Mouse (Mus musculus) heart, postnatal 0 days (tissue): Measurements from ENCODE around the gene Tmem117. TPM values are rescaled to one million over a fixed set of nuclear protein-coding genes. Genes with fewer than 3 reads are reported as not detected.

Experiments used
- ATAC-seq: fragments of 200-750 bp; cut with Nextera tagmentation; 2 replicates; pipeline ENCODE4 v1.8.0; 2017; ENCODE audit warnings: low read depth, moderate number of reproducible peaks, moderate library complexity; ENCODE audit not compliant: insufficient read depth
- DNase-seq: peaks from one replicate; pipeline ENCODE4 v3.0.0-alpha.2; 2016; ENCODE audit warnings: low spot score
- H3K27ac ChIP-seq: fragments of 300-500 bp; sonication (generic); 2 replicates; pipeline ENCODE4 v1.5.1; 2014; ENCODE audit warnings: low read depth, mild to moderate bottlenecking
- H3K27me3 ChIP-seq: fragments of 300-500 bp; sonication (generic); 2 replicates; pipeline ENCODE4 v1.6.1; 2014; ENCODE audit warnings: low read length, mixed read lengths; ENCODE audit not compliant: control insufficient read depth, insufficient read depth
- H3K36me3 ChIP-seq: fragments of 300-500 bp; sonication (generic); replicated peaks from 2 replicates; pipeline ENCODE4 v1.6.1; 2014; ENCODE audit warnings: low read length, mixed read lengths; ENCODE audit not compliant: control insufficient read depth, insufficient read depth
- H3K4me1 ChIP-seq: fragments of 300-500 bp; sonication (generic); 2 replicates; pipeline ENCODE4 v1.6.1; 2014; ENCODE audit warnings: antibody characterized with exemption; ENCODE audit not compliant: control insufficient read depth, insufficient read depth
- H3K4me2 ChIP-seq: fragments of 300-500 bp; sonication (generic); 2 replicates; pipeline ENCODE4 v1.6.1; 2014; ENCODE audit warnings: low read depth, mild to moderate bottlenecking, low read length, moderate library complexity
- H3K4me3 ChIP-seq: fragments of 300-500 bp; sonication (generic); 2 replicates; pipeline ENCODE4 v1.5.1; 2014; ENCODE audit warnings: low read depth, low read length
- H3K9ac ChIP-seq: fragments of 300-500 bp; sonication (generic); replicated peaks from 2 replicates; pipeline ENCODE4 v1.6.1; 2014; ENCODE audit warnings: low read depth, low read length, mixed read lengths
- H3K9me3 ChIP-seq: fragments of 300-500 bp; sonication (generic); replicated peaks from 2 replicates; pipeline ENCODE4 v1.6.1; 2016; ENCODE audit warnings: low read length; ENCODE audit not compliant: control insufficient read depth
- CTCF ChIP-seq: IDR thresholded peaks from 2 replicates; pipeline ENCODE4 v1.5.1; 2016; ENCODE audit warnings: antibody characterized with exemption, control low read depth, low read depth
- EP300 ChIP-seq: IDR thresholded peaks from 2 replicates; pipeline ENCODE4 v1.6.1; 2016; ENCODE audit warnings: antibody characterized with exemption, low read depth
- WGBS: fragments of 180-500 bp; shearing (Covaris S2); extraction: QIAGEN DNeasy Blood & Tissue Kit; methylation state at CpG from one replicate; pipeline ENCODE4 v1.1.7; 2014; 5-methylcytosine and 5-hydroxymethylcytosine counted together
- polyA plus RNA-seq: library from polyadenylated mRNA; unstranded; fragments of >200 nt; fragmentation: Nextera tagmentation; extraction: Ambion mirVana; gene quantifications from 2 replicates; pipeline ENCODE4 v1.2.1, GENCODE M21; 2015
- total RNA-seq: library from RNA; depleted of rRNA; stranded (reverse); fragments of >200 nt; gene quantifications from 2 replicates; pipeline ENCODE4 v1.2.3, GENCODE M21; 2014; ENCODE audit warnings: low replicate concordance

Tmem117 gene
- total and polyA plus RNA-seq, 2 experiments from 2014 or later = 2.5 to 3.5 TPM

GRCm38 (mm10) chr15:94893201-94893600, 264.2 kb downstream of the Tmem117 start:
- Histone ChIP-seq H3K27ac (no peak overlapping the region), H3K9me3 (no peaks in the 10 kb centered on the region), H3K36me3 (no peaks in the 10 kb centered on the region), H3K4me1 (no peaks in the 10 kb centered on the region), H3K4me3 (no peak overlapping the region), H3K27me3 (no peaks in the 10 kb centered on the region), H3K4me2 (no peak overlapping the region), H3K9ac (no peak overlapping the region)
- 67% methylated on average over 1 of the region's 1 CpGs for WGBS
- ATAC-seq = no peak
- DNase-seq = no peak
- TF ChIP-seq CTCF (no peak), EP300 (no peak)

- Histone ChIP-seq H3K4me1 (no peaks in the 10 kb centered on the region), H3K9me3 (no peaks in the 10 kb centered on the region), H3K4me3 (no peak overlapping the region), H3K27me3 (no peaks in the 10 kb centered on the region), H3K36me3 (no peaks in the 10 kb centered on the region), H3K27ac (no peak overlapping the region), H3K9ac (no peak overlapping the region), H3K4me2 (no peak overlapping the region)
- TF ChIP-seq EP300 = no peak
- no peak for TF ChIP-seq CTCF
- DNase-seq (no peak), ATAC-seq (no peak)
- 33% methylated on average over 5 of the region's 5 CpGs for WGBS
These were observed 265.1 kb downstream of the Tmem117 start for GRCm38 (mm10) chr15:94894086-94894485.

- TF ChIP-seq CTCF (no peak), EP300 (no peak)
- Histone ChIP-seq H3K9me3 (no peaks in the 10 kb centered on the region), H3K4me2 (no peak overlapping the region), H3K36me3 (no peaks in the 10 kb centered on the region), H3K9ac (no peak overlapping the region), H3K4me3 (no peak overlapping the region), H3K4me1 (no peaks in the 10 kb centered on the region), H3K27me3 (no peaks in the 10 kb centered on the region), H3K27ac (no peak overlapping the region)
- no peak for ATAC-seq
- 88% methylated on average over 11 of the region's 11 CpGs for WGBS
- no peak for DNase-seq
These were observed 266.6 kb downstream of the Tmem117 start for GRCm38 (mm10) chr15:94895681-94896080.

GRCm38 (mm10) chr15:94903188-94903587, 274.2 kb downstream of the Tmem117 start:
- Histone ChIP-seq H3K4me2 (no peak overlapping the region), H3K9me3 (no peaks in the 10 kb centered on the region), H3K36me3 (no peaks in the 10 kb centered on the region), H3K4me3 (no peak overlapping the region), H3K27me3 (no peaks in the 10 kb centered on the region), H3K27ac (no peak overlapping the region), H3K9ac (no peak overlapping the region), H3K4me1 (no peaks in the 10 kb centered on the region)
- no peak for DNase-seq
- no peak for ATAC-seq
- no peak for TF ChIP-seq CTCF
- TF ChIP-seq EP300 = no peak
- 83% methylated on average over 1 of the region's 1 CpGs for WGBS

GRCm38 (mm10) chr15:94904672-94905407, 275.8 kb downstream of the Tmem117 start:
- H3K27ac ChIP-seq = no peak overlapping the region
- H3K9me3 ChIP-seq = no peaks in the 10 kb centered on the region
- no peak for DNase-seq
- H3K36me3 ChIP-seq = no peaks in the 10 kb centered on the region
- no peak for TF ChIP-seq EP300
- no peak for TF ChIP-seq CTCF
- H3K9ac ChIP-seq = no peak overlapping the region
- H3K27me3 ChIP-seq = no peaks in the 10 kb centered on the region
- WGBS = 80% methylated on average over 11 of the region's 11 CpGs
- no peak for ATAC-seq
- no peak overlapping the region for H3K4me3 ChIP-seq
- H3K4me1 ChIP-seq = no peaks in the 10 kb centered on the region
- no peak overlapping the region for H3K4me2 ChIP-seq

GRCm38 (mm10) chr15:94921672-94922071, 292.6 kb downstream of the Tmem117 start:
- H3K9ac ChIP-seq = no peak overlapping the region
- no peak overlapping the region for H3K27ac ChIP-seq
- WGBS = 17% methylated on average over 1 of the region's 1 CpGs
- no peak overlapping the region for H3K4me3 ChIP-seq
- DNase-seq = no peak
- no peak overlapping the region for H3K4me2 ChIP-seq
- TF ChIP-seq EP300 (no peak), CTCF (no peak)
- no peak for ATAC-seq
- H3K36me3 ChIP-seq = no peaks in the 10 kb centered on the region
- H3K4me1 ChIP-seq = no peaks in the 10 kb centered on the region
- H3K27me3 ChIP-seq = no peaks in the 10 kb centered on the region
- H3K9me3 ChIP-seq = no peaks in the 10 kb centered on the region
